Mouse (Mus musculus) stomach, embryonic 14.5 days (tissue): ENCODE measurements at regions not wholly inside any gene's neighbourhood (a gene's known extent, or its start where the extent isn't known, plus 50 kb on each side); places are given as distances from the start of the nearest gene placed in this dataset.

ENCODE experiments used
- ATAC-seq: fragments of 200-750 bp; cut with Nextera tagmentation; 2 replicates; pipeline ENCODE4 v1.8.0; 2017; ENCODE audit warnings: low read depth, moderate TSS enrichment; ENCODE audit not compliant: insufficient number of reproducible peaks, insufficient read depth, low FRiP score
- H3K27ac ChIP-seq: fragments of 300-500 bp; sonication (generic); 2 replicates; pipeline ENCODE4 v1.5.1; 2014; ENCODE audit warnings: mild to moderate bottlenecking, low read length, moderate library complexity, mixed read lengths
- H3K27me3 ChIP-seq: fragments of 300-500 bp; sonication (generic); 2 replicates; pipeline ENCODE4 v1.6.1; 2014; ENCODE audit warnings: low read length, control low read depth, mixed read lengths; ENCODE audit not compliant: control insufficient read depth, insufficient read depth
- H3K36me3 ChIP-seq: fragments of 300-500 bp; sonication (generic); 2 replicates; pipeline ENCODE4 v1.6.1; 2014; ENCODE audit warnings: mild to moderate bottlenecking, control low read depth, low read length, moderate library complexity, mixed read lengths; ENCODE audit not compliant: control insufficient read depth, insufficient read depth
- H3K4me1 ChIP-seq: fragments of 300-500 bp; sonication (generic); 2 replicates; pipeline ENCODE4 v1.6.1; 2014; ENCODE audit warnings: low read length, control low read depth, mixed read lengths; ENCODE audit not compliant: control insufficient read depth, insufficient read depth
- H3K4me2 ChIP-seq: fragments of 300-500 bp; sonication (generic); replicated peaks from 2 replicates; pipeline ENCODE4 v1.6.1; 2014; ENCODE audit warnings: low read depth, low read length, control low read depth
- H3K4me3 ChIP-seq: fragments of 300-500 bp; sonication (generic); 2 replicates; pipeline ENCODE4 v1.5.1; 2014; ENCODE audit warnings: low read depth, low read length, control low read depth
- H3K9ac ChIP-seq: fragments of 300-500 bp; sonication (generic); replicated peaks from 2 replicates; pipeline ENCODE4 v1.6.1; 2014; ENCODE audit warnings: low read depth, mild to moderate bottlenecking, control low read depth, low read length, moderate library complexity, mixed read lengths
- H3K9me3 ChIP-seq: fragments of 300-500 bp; sonication (generic); 2 replicates; pipeline ENCODE4 v1.6.1; 2016; ENCODE audit warnings: low read depth, low read length, control low read depth; ENCODE audit not compliant: control insufficient read depth
- WGBS: fragments of 180-500 bp; shearing (Covaris S2); extraction: QIAGEN DNeasy Blood & Tissue Kit; methylation state at CpG from one replicate; pipeline ENCODE4 v1.1.7; 2014; 5-methylcytosine and 5-hydroxymethylcytosine counted together

DNA sequence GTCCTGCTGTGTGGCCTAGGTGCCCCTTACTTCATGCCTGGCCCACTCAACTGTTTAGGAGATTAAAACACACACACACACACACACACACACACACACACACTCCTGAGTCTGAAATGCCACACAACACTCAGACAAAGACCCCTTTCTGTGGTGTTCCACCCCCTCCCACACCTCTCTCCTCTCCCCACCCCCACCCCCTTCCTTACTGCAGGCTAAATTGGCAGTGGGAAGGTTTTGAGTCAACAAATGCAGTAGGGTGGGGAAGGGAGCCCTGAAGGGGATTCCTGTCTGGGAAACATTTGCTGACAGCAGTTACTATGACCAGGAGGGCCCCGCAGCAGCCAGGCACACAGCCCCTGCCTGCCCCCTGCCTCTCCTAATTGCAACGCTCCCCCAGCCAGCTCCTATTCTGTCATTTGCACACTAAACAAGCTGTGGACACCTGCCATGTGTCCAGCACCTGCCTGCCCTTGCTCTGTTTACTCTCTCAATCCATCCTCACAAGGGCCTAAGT, 69.5 kb downstream of the Ephb3 start:
- Histone ChIP-seq H3K4me1 (peaks cover 37% of the 10 kb centered on the region), H3K9ac (no peak overlapping the region), H3K4me2 (no peak overlapping the region), H3K36me3 (no peaks in the 10 kb centered on the region), H3K9me3 (no peaks in the 10 kb centered on the region), H3K27me3 (no peaks in the 10 kb centered on the region), H3K4me3 (no peak overlapping the region), H3K27ac (peak overlapping the region; percentile 40; the same call in 1 of the 2 replicates)
- peak; percentile 77 for ATAC-seq
- 3% methylated on average over 2 of the region's 2 CpGs for WGBS

DNA sequence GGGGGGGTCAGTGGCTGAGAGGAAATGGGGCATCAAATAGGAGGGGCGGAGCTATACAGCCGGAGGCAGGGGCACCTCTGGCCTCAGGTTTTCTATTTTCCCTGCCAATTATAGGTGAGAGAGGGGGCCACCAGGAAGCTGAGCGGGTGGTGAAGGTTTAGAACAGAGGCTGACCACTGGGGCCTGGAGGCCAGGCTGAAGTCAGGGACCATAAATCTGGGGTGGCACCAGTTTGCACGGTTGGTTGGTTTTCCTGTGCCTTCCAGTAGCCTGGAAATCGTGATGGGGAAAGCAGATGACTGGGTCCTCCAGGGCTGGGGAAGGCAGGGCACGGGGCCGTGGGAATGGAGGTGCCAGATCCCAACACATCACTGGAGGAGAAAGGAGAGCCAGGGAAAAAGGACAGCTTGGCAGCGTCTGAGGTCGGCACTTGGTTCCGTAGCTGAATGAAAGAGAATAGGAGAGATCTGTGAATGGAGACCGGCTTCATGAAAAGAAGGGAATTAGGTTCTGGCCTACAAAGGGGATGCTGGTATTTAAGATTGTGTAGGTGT, 73.3 kb downstream of the Ephb3 start:
- no peaks in the 10 kb centered on the region for H3K36me3 ChIP-seq
- H3K27ac ChIP-seq: no peak overlapping the region
- WGBS: 76% methylated on average over 11 of the region's 11 CpGs
- H3K4me3 ChIP-seq: no peak overlapping the region
- H3K9me3 ChIP-seq: no peaks in the 10 kb centered on the region
- no peak overlapping the region for H3K4me2 ChIP-seq
- peaks cover 19% of the 10 kb centered on the region for H3K4me1 ChIP-seq
- H3K9ac ChIP-seq: no peak overlapping the region
- no peaks in the 10 kb centered on the region for H3K27me3 ChIP-seq
- ATAC-seq: no peak

- H3K36me3 ChIP-seq: no peaks in the 10 kb centered on the region
- H3K4me3 ChIP-seq: no peak overlapping the region
- no peak overlapping the region for H3K9ac ChIP-seq
- no peak overlapping the region for H3K27ac ChIP-seq
- H3K4me2 ChIP-seq: no peak overlapping the region
- no peaks in the 10 kb centered on the region for H3K27me3 ChIP-seq
- H3K9me3 ChIP-seq: no peaks in the 10 kb centered on the region
- ATAC-seq: no peak
- WGBS: 99% methylated on average over 7 of the region's 7 CpGs
- H3K4me1 ChIP-seq: peaks cover 18% of the 10 kb centered on the region
Observed at GRCm38 (mm10) chr16:21278387-21278786, 73.8 kb downstream of the Ephb3 start.

DNA sequence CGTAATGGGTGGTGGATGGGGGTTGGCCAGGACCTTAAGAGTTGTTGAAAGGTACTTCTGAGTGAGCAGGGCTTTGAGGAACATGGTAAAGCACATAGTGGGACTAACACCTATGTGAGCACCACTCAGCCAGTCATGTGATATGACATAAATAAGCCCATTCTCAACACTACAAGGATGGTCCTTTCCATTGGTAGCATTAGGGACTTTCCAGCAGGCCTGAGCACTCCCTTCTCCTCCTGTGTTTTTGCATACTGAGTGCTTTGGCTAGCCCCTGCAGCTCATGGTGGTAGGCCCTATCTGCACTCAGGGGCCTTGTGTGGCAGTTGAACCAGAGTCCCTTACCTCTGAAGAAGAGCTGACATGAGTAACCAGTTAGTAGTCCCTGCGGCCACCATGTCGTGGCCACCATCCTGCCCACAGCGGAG, 75.7 kb downstream of the Ephb3 start:
- H3K27me3 ChIP-seq: no peaks in the 10 kb centered on the region
- ATAC-seq: no peak
- no peak overlapping the region for H3K4me2 ChIP-seq
- no peak overlapping the region for H3K9ac ChIP-seq
- H3K4me3 ChIP-seq: no peak overlapping the region
- 80% methylated on average over 4 of the region's 4 CpGs for WGBS
- H3K9me3 ChIP-seq: no peaks in the 10 kb centered on the region
- H3K27ac ChIP-seq: no peak overlapping the region
- no peaks in the 10 kb centered on the region for H3K36me3 ChIP-seq
- 0 out of 2 replicates have a peak, but pooled peaks cover 3% of the 10 kb centered on the region for H3K4me1 ChIP-seq

GRCm38 (mm10) chr16:21281958-21282730, 77.6 kb downstream of the Ephb3 start:
- Histone ChIP-seq H3K36me3 (no peaks in the 10 kb centered on the region), H3K4me1 (peaks cover 14% of the 10 kb centered on the region), H3K4me2 (no peak overlapping the region), H3K27ac (no peak overlapping the region), H3K9ac (no peak overlapping the region), H3K27me3 (no peaks in the 10 kb centered on the region), H3K9me3 (no peaks in the 10 kb centered on the region), H3K4me3 (no peak overlapping the region)
- WGBS: 12% methylated on average over 19 of the region's 20 CpGs
- ATAC-seq: peak; percentile 70

DNA sequence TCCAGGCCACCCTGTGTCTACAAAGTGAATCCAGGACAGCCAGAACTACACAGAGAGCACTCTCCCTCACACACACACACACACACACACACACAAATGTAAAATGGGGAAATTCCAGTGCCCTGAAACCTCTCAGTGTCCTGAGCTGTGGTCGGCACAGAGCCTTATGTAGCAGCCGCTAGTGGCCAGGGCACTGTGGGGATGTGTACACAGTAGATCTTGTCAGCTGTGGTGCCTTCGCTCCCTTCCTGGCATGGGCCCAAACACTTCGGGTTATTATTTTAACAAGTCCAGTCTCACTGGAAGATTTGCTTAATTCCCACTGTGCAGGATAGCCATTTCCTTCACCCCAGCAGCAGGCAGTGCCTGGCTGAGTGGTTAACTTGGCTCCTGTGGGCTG, 81.5 kb downstream of the Ephb3 start:
- Histone ChIP-seq H3K27ac (no peak overlapping the region; the same call in 1 of the 2 replicates), H3K9ac (no peak overlapping the region), H3K4me2 (no peak overlapping the region), H3K36me3 (no peaks in the 10 kb centered on the region), H3K27me3 (no peaks in the 10 kb centered on the region), H3K4me3 (no peak overlapping the region), H3K4me1 (peaks cover 19% of the 10 kb centered on the region), H3K9me3 (no peaks in the 10 kb centered on the region)
- WGBS: 16% methylated on average over 4 of the region's 4 CpGs
- ATAC-seq: peak; percentile 56

DNA sequence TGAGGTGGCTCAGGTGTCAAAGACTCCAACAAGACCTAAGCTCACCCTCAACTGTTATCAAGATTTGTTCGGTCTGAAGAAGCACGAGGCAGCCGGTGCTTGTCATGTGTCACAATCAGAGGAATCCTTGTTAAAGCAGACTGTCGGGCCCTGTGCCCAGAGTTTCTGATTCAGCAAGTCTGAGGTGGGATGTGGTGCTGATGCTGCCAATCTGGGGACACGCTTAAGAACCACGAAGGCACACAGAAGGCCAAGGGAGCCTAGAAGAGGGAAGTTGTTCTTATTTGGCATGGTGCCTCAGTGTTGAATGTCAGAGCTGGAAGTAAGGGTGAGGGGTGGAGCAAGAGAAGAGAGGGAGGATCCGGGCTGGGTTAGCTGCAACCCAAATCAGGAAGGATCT, 85.0 kb downstream of the Ephb3 start:
- Histone ChIP-seq H3K9me3 (no peaks in the 10 kb centered on the region), H3K4me3 (no peak overlapping the region), H3K27ac (no peak overlapping the region), H3K9ac (no peak overlapping the region), H3K4me1 (peaks cover 30% of the 10 kb centered on the region), H3K27me3 (no peaks in the 10 kb centered on the region), H3K36me3 (no peaks in the 10 kb centered on the region), H3K4me2 (no peak overlapping the region)
- no peak for ATAC-seq
- 63% methylated on average over 7 of the region's 7 CpGs for WGBS

- Histone ChIP-seq H3K4me1 (peaks cover 37% of the 10 kb centered on the region), H3K27me3 (no peaks in the 10 kb centered on the region), H3K9me3 (no peaks in the 10 kb centered on the region), H3K27ac (no peak overlapping the region), H3K9ac (no peak overlapping the region), H3K4me2 (no peak overlapping the region), H3K36me3 (no peaks in the 10 kb centered on the region), H3K4me3 (no peak overlapping the region)
- WGBS: 36% methylated on average over 11 of the region's 11 CpGs
- no peak for ATAC-seq
Observed at GRCm38 (mm10) chr16:21293010-21293409, 88.5 kb downstream of the Ephb3 start.
